Mouse (Mus musculus) ovary, adult 18-20 months (tissue): ENCODE data around the gene Gm5089.

Source experiments
- DNase-seq: peaks from one replicate; pipeline ENCODE4 v3.0.0; 2022; ENCODE audit warnings: low spot score, mixed read lengths

The Gm5089 gene

DNA sequence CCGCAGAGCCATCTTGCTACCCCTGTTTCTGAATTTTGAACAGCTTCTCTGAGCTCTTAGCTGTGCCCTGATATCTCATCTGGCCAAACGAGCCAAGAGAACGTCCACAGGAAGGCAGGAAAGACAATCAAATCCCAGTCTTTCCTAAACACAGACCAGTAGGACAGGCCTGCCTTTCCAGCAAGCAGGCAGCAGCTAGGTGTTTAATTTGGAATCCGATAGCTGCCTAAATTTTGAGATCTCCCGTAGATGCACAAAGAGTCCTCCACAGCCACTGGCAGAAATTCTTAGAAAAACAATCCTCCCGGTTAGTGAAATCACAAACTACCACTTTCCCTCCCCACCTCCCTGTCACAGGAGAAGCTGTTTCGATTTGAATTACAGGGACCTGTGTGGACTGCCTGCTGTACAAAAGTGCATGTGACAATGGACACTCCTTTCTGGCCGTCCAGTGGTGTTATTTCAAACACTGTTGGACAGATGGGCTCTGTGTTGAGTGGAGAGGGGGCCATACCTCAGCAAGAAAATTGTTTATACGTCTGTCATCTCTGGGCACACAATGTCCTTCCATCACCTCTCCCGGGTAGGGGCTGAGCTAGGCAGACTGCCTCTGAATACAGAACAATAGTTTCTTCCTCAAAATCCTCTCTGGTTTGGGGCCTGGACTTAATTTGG, 24.2 kb downstream of the Gm5089 start:
- DNase-seq: no peak

DNA sequence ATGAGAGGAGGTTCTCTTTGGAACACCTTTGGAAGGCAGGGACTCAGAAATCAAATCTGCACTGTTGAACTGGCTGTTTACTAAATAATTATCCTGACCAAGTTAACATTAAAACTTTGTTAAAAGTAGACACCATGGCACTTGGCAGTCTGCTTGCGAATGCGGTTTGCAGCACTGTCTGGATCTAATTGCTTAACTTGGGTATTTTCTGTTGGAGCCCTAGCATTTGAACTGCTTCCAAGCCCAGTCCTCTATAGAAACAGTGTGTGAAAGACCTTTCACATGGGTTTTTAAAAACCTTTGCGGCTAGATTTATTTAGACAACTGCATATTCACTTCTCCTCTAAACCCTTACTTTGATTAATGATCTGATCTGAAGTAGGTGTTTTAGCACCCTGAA, 26.5 kb downstream of the Gm5089 start:
- no peak for DNase-seq

GRCm38 (mm10) chr14:122416166-122416771, 34.6 kb downstream of the Gm5089 start:
- DNase-seq: no peak

DNA sequence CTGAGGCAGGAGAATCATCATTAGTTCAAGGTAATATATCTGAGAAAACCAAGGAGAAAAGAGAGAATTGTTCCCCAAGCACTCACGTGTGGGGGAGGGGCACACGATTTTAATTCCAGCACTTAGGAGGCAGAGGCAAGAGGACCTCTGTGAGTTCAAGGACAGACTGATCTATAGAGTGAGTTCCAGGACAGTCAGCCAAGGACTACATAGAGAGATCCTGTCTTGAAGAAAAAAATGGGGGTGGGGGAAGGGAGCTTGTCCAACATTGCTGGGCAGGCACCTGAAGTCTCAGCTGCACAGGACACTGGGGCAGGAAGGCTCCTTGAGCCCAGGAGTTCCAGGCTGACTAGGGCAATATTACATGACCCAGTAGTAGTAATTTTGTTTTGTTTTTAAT, 36.1 kb downstream of the Gm5089 start:
- DNase-seq: no peak

DNA sequence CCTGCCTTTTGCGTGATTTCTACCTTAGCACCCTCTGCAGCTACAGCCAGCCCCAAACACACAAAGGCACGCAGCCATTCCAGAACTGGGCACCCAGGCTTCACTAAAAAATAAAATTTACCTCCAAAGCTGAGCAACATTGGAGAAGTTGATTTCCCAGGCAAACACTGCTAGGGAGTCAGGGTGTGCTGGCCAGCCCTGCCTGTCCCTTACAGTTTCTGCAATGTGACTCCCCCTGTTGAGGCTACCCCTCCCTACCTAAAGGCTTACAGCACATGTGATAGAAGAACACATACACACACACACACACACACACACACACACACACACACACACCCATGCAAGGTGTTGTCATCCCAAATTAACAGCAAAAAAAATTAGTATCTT, 37.4 kb downstream of the Gm5089 start:
- no peak for DNase-seq

- DNase-seq: no peak
Measured at GRCm38 (mm10) chr14:122412841-122413541, 37.9 kb downstream of the Gm5089 start.

DNA sequence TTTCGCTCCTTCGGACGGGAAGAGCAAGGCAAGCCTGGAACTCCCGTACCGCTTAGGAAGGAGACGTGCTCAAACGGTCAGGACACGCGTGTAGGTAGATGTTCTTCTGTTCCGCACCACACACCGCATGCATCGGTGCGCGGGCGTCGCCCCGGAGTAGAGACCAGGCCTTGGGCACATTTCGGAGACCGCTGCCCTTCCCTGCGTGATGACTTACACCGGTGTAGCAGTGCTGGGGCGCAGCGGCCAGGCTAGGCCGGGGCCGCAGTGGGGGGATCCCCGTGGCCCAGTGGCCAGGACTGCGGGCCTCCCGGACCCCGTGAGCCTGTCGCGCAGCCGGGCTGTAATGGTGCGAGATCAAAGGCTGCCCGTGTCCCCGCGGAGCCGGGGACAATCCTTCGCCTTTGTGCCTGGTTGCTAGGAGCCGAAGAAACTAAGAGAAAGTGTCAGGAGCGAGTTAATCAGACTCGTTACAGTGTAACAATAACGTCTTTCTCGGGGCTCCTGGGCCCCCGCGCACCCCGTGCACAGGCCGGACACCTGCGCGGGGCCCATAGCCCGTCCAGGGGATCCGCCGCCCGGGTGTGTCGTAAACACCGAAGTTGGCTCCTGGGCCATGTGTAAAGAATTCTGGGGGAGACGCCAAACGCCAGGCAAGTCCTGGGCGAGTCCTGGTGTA, 44.2 kb downstream of the Gm5089 start:
- no peak for DNase-seq

DNA sequence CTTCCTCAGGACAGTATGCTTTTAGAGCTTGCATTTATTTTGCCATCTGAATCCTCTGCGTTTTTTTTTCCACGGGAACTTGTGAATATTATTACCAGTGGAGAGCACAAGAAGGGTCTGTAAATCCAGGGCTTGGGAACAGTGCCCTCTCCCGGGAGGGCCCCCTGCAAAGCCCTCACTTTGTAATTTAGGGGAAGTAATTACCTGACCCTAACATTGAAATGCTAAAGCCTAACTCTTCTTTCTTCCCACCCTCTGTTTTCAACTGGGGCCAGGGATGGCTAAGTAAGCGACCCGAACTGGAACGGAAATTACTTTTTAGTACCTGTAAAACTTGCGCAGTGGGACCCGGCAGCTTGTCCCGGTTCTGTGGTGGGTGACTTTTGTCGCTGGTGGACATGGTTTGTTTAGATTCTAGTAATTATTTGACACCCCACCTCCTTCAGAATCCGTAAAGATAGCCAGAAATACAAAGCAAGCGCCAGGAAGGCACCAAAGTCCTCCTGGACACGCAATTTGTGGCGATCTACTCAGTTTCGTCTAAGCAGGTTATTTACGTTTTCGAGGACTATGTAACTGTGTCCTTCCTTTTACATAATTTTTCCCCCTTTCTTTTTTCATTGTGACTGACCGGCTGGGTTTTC, 44.9 kb downstream of the Gm5089 start:
- DNase-seq: no peak

DNA sequence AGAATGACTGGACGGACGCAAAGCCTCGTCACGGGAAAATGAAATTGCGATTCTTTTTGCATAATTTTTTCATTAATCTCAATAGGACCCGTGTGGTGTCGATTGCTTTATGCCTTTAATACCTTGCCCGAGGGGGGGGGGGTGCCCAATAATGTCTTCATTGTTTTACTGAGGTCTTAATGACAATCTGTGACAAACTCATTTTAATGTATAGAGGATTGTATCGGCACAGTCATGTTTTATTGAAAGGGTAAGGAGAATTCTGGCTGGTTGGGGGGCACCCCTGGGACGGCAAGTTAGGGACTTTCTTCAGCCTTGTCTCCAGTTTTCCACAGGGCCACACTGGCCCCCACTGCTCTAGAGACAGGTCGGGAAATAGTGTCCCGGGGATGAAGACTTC, 45.7 kb downstream of the Gm5089 start:
- no peak for DNase-seq

DNA sequence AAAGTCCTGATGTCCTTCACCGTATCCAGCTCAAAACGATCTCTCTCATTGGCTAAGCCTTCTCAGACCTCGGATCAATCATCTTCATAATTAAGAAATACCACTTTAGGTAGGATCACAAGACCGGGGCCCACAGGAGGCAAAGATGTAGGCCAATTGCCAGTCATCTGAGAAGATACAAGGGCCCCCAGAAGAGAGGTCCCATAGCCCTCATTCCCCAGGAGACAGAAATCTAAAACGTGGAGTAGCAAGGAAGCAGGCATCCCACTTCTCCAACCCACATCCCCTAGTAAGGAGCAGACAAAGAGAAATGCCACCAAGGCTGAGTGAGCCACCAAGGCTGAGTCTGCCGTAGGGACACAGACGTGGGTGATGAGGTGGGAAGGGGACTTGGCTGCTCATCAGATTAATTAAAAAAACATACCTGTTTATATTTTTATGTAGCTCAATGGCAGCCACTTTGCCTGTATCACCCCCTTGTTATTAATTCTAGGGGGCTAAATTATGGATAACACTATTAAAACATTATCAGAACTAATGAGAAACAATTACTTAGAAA, 46.2 kb downstream of the Gm5089 start:
- no peak for DNase-seq

GRCm38 (mm10) chr14:122403422-122403940, 47.4 kb downstream of the Gm5089 start:
- DNase-seq: no peak

DNA sequence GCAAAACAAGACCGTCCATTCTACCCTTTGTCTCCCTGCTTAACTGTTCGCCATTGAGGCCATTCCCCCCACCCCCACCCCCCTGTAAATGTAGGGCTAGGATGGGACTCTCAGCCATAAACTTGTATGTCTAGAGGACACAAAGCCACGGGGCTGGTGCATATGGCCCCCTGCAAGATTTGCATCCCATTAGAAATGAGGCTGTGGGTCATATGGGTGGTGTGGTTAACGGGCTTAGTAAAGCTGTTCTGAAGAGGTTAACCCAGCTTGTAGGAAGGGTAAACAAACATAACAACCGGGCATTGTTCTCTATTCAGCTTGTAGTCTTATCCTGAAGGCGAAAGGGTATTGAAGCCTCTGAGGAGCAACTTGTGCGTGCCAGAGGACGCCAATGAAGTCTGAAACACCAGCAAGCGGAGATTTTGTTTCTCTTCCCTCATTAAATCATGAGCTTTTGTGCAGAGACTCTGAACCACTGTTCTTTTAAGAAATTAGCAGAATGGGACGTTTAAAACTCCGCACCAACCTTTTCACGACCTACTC, 48.1 kb downstream of the Gm5089 start:
- no peak for DNase-seq

- DNase-seq: no peak
Measured at GRCm38 (mm10) chr14:122401886-122402285, 49.0 kb downstream of the Gm5089 start.

- no peak for DNase-seq
Measured at GRCm38 (mm10) chr14:122399906-122400305, 51.0 kb downstream of the Gm5089 start.

- DNase-seq: no peak
Measured at GRCm38 (mm10) chr14:122398676-122399075, 52.2 kb downstream of the Gm5089 start.

DNA sequence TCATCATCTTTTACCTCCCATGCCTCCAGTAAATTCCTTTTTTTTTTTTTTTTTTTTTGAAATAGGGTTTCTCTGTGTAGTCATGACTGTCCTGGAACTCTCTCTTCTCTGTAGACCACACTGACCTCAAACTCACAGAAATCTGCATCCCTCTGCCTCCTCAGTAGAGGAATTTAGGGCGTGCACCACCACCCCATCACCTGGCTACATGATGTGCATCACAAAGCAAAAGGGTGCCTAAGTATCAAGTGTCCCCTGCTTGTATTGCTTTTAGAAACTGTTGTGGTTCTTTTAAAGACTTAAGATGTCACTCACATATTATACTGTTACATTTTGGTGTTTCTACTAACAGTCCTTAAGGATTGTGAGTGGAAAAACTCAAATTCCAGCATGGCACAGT, 57.8 kb downstream of the Gm5089 start:
- no peak for DNase-seq

- no peak for DNase-seq
Measured at GRCm38 (mm10) chr14:122390935-122391334, 60.0 kb downstream of the Gm5089 start.

GRCm38 (mm10) chr14:122389684-122390370, 61.1 kb downstream of the Gm5089 start:
- DNase-seq: no peak

- no peak for DNase-seq
Measured at GRCm38 (mm10) chr14:122388431-122389031, 62.4 kb downstream of the Gm5089 start.

DNA sequence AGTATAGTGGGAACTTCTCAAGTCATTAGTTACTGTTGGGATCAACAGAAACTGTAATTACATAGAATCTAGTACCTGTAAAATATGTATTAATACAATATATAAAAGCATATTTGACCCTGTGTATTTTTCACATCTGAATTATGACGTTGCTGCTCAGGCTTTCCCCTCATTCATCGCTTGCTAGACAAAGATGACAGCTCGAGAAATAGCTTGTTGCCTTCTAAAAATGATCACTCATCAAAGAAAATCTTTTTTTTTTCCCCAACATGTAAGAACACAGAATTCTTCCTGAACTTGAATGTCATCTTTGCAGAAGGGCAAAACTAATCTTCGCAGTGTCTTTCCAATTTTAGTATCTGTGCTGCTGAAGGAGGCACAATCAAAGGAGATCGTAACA, 63.1 kb downstream of the Gm5089 start:
- no peak for DNase-seq
